Mouse (Mus musculus) stomach, postnatal 0 days (tissue): ENCODE data around the gene Herc3.

Experiments
- CTCF ChIP-seq: IDR thresholded peaks from 2 replicates; pipeline ENCODE4 v1.5.1; 2016; ENCODE audit warnings: antibody characterized with exemption, low read depth, mild to moderate bottlenecking, moderate library complexity
- EP300 ChIP-seq: optimal IDR thresholded peaks from 2 replicates; pipeline ENCODE3; 2016; ENCODE audit warnings: antibody characterized with exemption

- no peak for TF ChIP-seq CTCF
- no peak for TF ChIP-seq EP300
These were observed 73.3 kb downstream of the Herc3 start for GRCm38 (mm10) chr6:58904551-58904950.
